Mouse (Mus musculus): ENCODE results near the gene Vmn1r166.
"Not testable (repeated sequence)": the region's sequence is repeated elsewhere in the genome, so short reads cannot be mapped to it uniquely, and the experiment has no call there.

The Vmn1r166 gene

GRCm38 (mm10) chr7:23251582-23251981 is at the start of gene Vmn1r166:
TSS of gene Vmn1r166 (minus strand) at chr7:23251682.
- not testable (repeated sequence) for DNase-seq (ENCODE audit: low spot score in 2 of 2)

- DNase-seq (ENCODE audit: low spot score in 2 of 2): not testable (repeated sequence)
These were observed 49.4 kb upstream of the Vmn1r166 start, which contains the start of gene Nlrp4e for GRCm38 (mm10) chr7:23300892-23301291. TSS of gene Nlrp4e (plus strand) at chr7:23301192.

GRCm38 (mm10) chr7:23278800-23279199 is 27.3 kb upstream of the Vmn1r166 start, which contains the start of gene Gm6902:
TSS of gene Gm6902 (minus strand) at chr7:23278900.
- DNase-seq (ENCODE audit: low spot score in 2 of 2): not testable (repeated sequence)

GRCm38 (mm10) chr7:23217032-23217431 is 34.5 kb downstream of the Vmn1r166 start, which contains the start of gene Vmn1r165:
TSS of gene Vmn1r165 (plus strand) at chr7:23217332.
- DNase-seq (ENCODE audit: low spot score in 2 of 2): not testable (repeated sequence)

Data from frontal cortex, postnatal 10 days (tissue).